Mouse (Mus musculus) lung, postnatal 36 days (tissue): Measurements from ENCODE around the gene Tmprss13.

Experiments used
- DNase-seq: peaks from one replicate; pipeline ENCODE4 v3.0.0; 2022; ENCODE audit warnings: mixed read lengths

Tmprss13 gene

GRCm38 (mm10) chr9:45337406-45337805 lies 18.5 kb downstream of the Tmprss13 start:
- DNase-seq = no peak

- no peak for DNase-seq
These were observed 24.2 kb downstream of the Tmprss13 start for GRCm38 (mm10) chr9:45343066-45343465.

- peak; percentile 9 for DNase-seq
These were observed 26.6 kb downstream of the Tmprss13 start for GRCm38 (mm10) chr9:45345516-45345915.

- no peak for DNase-seq
These were observed 27.4 kb downstream of the Tmprss13 start for GRCm38 (mm10) chr9:45346276-45346675.

GRCm38 (mm10) chr9:45348560-45348959 lies 29.7 kb downstream of the Tmprss13 start:
- DNase-seq = no peak

GRCm38 (mm10) chr9:45349181-45349580 lies 30.3 kb downstream of the Tmprss13 start:
- no peak for DNase-seq

- no peak for DNase-seq
These were observed 31.0 kb downstream of the Tmprss13 start for GRCm38 (mm10) chr9:45349851-45350250.

GRCm38 (mm10) chr9:45355192-45355591 lies 36.3 kb downstream of the Tmprss13 start:
- DNase-seq = no peak

- no peak for DNase-seq
These were observed 39.5 kb downstream of the Tmprss13 start for GRCm38 (mm10) chr9:45358356-45358755.

- peak; percentile 13 for DNase-seq
These were observed 43.2 kb downstream of the Tmprss13 start for GRCm38 (mm10) chr9:45362051-45362461.

- DNase-seq = no peak
These were observed 44.8 kb downstream of the Tmprss13 start for GRCm38 (mm10) chr9:45363639-45364214.

- no peak for DNase-seq
These were observed 48.8 kb downstream of the Tmprss13 start for GRCm38 (mm10) chr9:45367716-45368115.

GRCm38 (mm10) chr9:45368341-45368901 lies 49.5 kb downstream of the Tmprss13 start:
- DNase-seq = peak; percentile 14

GRCm38 (mm10) chr9:45370117-45370561 lies 51.2 kb downstream of the Tmprss13 start, which contains the start of gene Fxyd6:
TSS of gene Fxyd6 (plus strand) at chr9:45370185.
- DNase-seq = peak; percentile 19

- DNase-seq = no peak
These were observed 51.9 kb downstream of the Tmprss13 start for GRCm38 (mm10) chr9:45370616-45371336.

GRCm38 (mm10) chr9:45371337-45371707 lies 52.4 kb downstream of the Tmprss13 start:
- no peak for DNase-seq

- no peak for DNase-seq
These were observed 55.0 kb downstream of the Tmprss13 start for GRCm38 (mm10) chr9:45373896-45374295.

- no peak for DNase-seq
These were observed 56.1 kb downstream of the Tmprss13 start for GRCm38 (mm10) chr9:45374988-45375502.

GRCm38 (mm10) chr9:45376427-45376826 lies 57.5 kb downstream of the Tmprss13 start:
- DNase-seq = no peak

GRCm38 (mm10) chr9:45376883-45377282 lies 58.0 kb downstream of the Tmprss13 start:
- peak; percentile 37 for DNase-seq

- DNase-seq = no peak
These were observed 61.7 kb downstream of the Tmprss13 start for GRCm38 (mm10) chr9:45380411-45381251.

- DNase-seq = no peak
These were observed 63.4 kb downstream of the Tmprss13 start for GRCm38 (mm10) chr9:45382336-45382735.

GRCm38 (mm10) chr9:45382834-45383233 lies 63.9 kb downstream of the Tmprss13 start:
- DNase-seq = no peak
